Mouse (Mus musculus): ENCODE data around the gene Csf3r.

- TF ChIP-seq CTCF (IDR thresholded peaks at IDR 0.05; ENCODE audit: extremely low read depth, insufficient read depth, insufficient read length, insufficient replicate concordance) (no peak), POLR2A (IDR thresholded peaks at IDR 0.05; ENCODE audit: low read depth, low read length) (no peak)
Measured at GRCm38 (mm10) chr4:125997826-125998225, 26.5 kb upstream of the Csf3r start.

Data from spleen, adult 2 months (tissue).